24 mouse cellular contexts compared by ENCODE assay signal in the genomic region with DNA sequence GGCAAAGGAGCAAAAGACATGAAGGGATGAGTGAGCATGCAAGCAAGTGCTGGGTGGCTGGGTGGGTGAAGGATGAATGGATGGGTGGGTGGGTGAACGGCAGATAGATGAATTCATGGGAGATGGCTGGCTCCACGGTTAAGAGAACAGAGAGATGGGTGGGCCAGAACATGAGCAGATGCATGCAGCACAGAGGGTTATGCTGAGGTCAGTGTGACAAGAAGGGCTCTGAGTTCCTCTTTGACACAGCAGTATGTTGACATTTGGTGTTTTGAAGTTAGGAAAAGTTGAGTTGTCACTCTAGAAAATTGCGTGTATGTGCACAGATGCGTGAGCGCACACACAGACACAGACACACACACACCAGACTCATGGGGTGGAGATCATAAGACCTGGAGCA.
DNase-seq lines count a peak whose midpoint lies in the region; ATAC-seq lines count a peak whose summit lies in the region.
"Had no signal": no experiment of that assay in that cellular context is flagged by ENCODE, and none has a peak within 500 bp of the region (broad histone marks: within the 10 kb centered on the region; RNA-seq: fewer than 3 reads in every experiment).

No protein-coding gene starts in this region.

- H3K9ac ChIP-seq in heart, embryonic 12.5 days, result no peak overlapping the region
- H3K9ac ChIP-seq in hindbrain, embryonic 13.5 days, result no peak overlapping the region
- H3K9ac ChIP-seq: embryonic facial prominence, embryonic 15.5 days; heart, embryonic 13.5 days; hindbrain, embryonic 12.5 days had no signal

- WGBS in heart, embryonic 12.5 days, result 87% methylated on average over 5 of the region's 5 CpGs
- 96% methylated on average over 5 of the region's 5 CpGs for WGBS in hindbrain, embryonic 13.5 days

- peaks cover 31% of the 10 kb centered on the region for H3K27me3 ChIP-seq in megakaryocyte, embryonic 14.5 days (replicated peaks)
- no peaks in the 10 kb centered on the region for H3K27me3 ChIP-seq in splenic B cell, adult 2 months (ENCODE audit: control insufficient read depth, insufficient read depth, low read length, poor library complexity, severe bottlenecking)
- H3K27me3 ChIP-seq in heart, embryonic 12.5 days (replicated peaks), result no peaks in the 10 kb centered on the region
- H3K27me3 ChIP-seq in hindbrain, embryonic 13.5 days, result 0 out of 2 replicates have a peak, but pooled peaks cover 3% of the 10 kb centered on the region
- H3K27me3 ChIP-seq: embryonic facial prominence, embryonic 15.5 days; heart, embryonic 13.5 days had no signal

- no peak for ATAC-seq in heart, embryonic 12.5 days (ENCODE audit: insufficient number of reproducible peaks, low FRiP score)
- ATAC-seq in hindbrain, embryonic 13.5 days (ENCODE audit: low FRiP score), result no peak
- ATAC-seq: CD4-positive, CD25-positive, alpha-beta regulatory T cell, adult 4 months; forebrain, embryonic 14.5 days; hindbrain, postnatal 0 days had no signal

- H3K27ac ChIP-seq in brown adipose tissue, adult 24 weeks (replicated peaks; ENCODE audit: low read depth, low read length), result peak overlapping the region; percentile 13; the same call in 1 of the 2 replicates
- H3K27ac ChIP-seq in heart, embryonic 12.5 days (ENCODE audit: poor library complexity, severe bottlenecking), result no peak overlapping the region
- H3K27ac ChIP-seq in hindbrain, embryonic 13.5 days, result no peak overlapping the region
- H3K27ac ChIP-seq: embryonic facial prominence, embryonic 15.5 days; forebrain, embryonic 10.5 days; heart, embryonic 13.5 days; hindbrain, embryonic 12.5 days; hindbrain, postnatal 0 days had no signal

- intact Hi-C loops in left cerebral cortex, postnatal 36 days (cut with DNase I), result no loop called here

- H3K9me3 ChIP-seq in megakaryocyte, embryonic 14.5 days, result 0 out of 2 replicates have a peak, but pooled peaks cover 6% of the 10 kb centered on the region
- H3K9me3 ChIP-seq in heart, embryonic 12.5 days (replicated peaks), result no peaks in the 10 kb centered on the region
- no peaks in the 10 kb centered on the region for H3K9me3 ChIP-seq in hindbrain, embryonic 13.5 days
- H3K9me3 ChIP-seq: embryonic facial prominence, embryonic 15.5 days; forebrain, embryonic 10.5 days; G1E; heart, embryonic 13.5 days; hindbrain, embryonic 12.5 days had no signal

- H3K4me1 ChIP-seq in brown adipose tissue, adult 24 weeks (ENCODE audit: control insufficient read depth, insufficient read depth, insufficient read length, low read length), result peaks cover 6% of the 10 kb centered on the region
- H3K4me1 ChIP-seq in megakaryocyte, embryonic 14.5 days, result peaks cover 83% of the 10 kb centered on the region
- H3K4me1 ChIP-seq in heart, embryonic 12.5 days (replicated peaks), result peaks cover 24% of the 10 kb centered on the region
- H3K4me1 ChIP-seq in hindbrain, embryonic 13.5 days (replicated peaks), result peaks cover 25% of the 10 kb centered on the region

- no peak overlapping the region for H3K4me3 ChIP-seq in brown adipose tissue, adult 24 weeks (ENCODE audit: insufficient read depth, low read depth, low read length)
- H3K4me3 ChIP-seq in megakaryocyte, embryonic 14.5 days (replicated peaks), result peak overlapping the region; percentile 31
- H3K4me3 ChIP-seq in heart, embryonic 12.5 days, result no peak overlapping the region
- H3K4me3 ChIP-seq in hindbrain, embryonic 13.5 days, result no peak overlapping the region
- H3K4me3 ChIP-seq: embryonic facial prominence, embryonic 15.5 days; erythroblast, embryonic 14.5 days; forebrain, embryonic 10.5 days; heart, embryonic 13.5 days; hindbrain, embryonic 12.5 days had no signal

- H3K36me3 ChIP-seq in megakaryocyte, embryonic 14.5 days (replicated peaks; ENCODE audit: low read length), result peaks cover 2% of the 10 kb centered on the region
- H3K36me3 ChIP-seq in splenic B cell, adult 2 months (ENCODE audit: control insufficient read depth, insufficient read depth, low read length, poor library complexity, severe bottlenecking), result no peaks in the 10 kb centered on the region
- no peaks in the 10 kb centered on the region for H3K36me3 ChIP-seq in heart, embryonic 12.5 days
- no peaks in the 10 kb centered on the region for H3K36me3 ChIP-seq in hindbrain, embryonic 13.5 days
- H3K36me3 ChIP-seq: embryonic facial prominence, embryonic 15.5 days; forebrain, embryonic 10.5 days; G1E; heart, embryonic 13.5 days; hindbrain, embryonic 12.5 days had no signal

- H3K4me2 ChIP-seq in heart, embryonic 12.5 days, result no peak overlapping the region
- H3K4me2 ChIP-seq in hindbrain, embryonic 13.5 days, result no peak overlapping the region
- H3K4me2 ChIP-seq: embryonic facial prominence, embryonic 15.5 days; heart, embryonic 13.5 days; hindbrain, embryonic 12.5 days had no signal

- DNase-seq in lung, postnatal 36 days, result peak; percentile 45
- no peak for DNase-seq in lung, postnatal 4 days
- DNase-seq in splenic B cell, adult 2 months (ENCODE audit: low read depth, low spot score), result peak; percentile 33
- no peak for DNase-seq in left cerebral cortex, postnatal 36 days (ENCODE audit: low spot score in 2 of 2)
- DNase-seq: adrenal gland, postnatal 10 days; B cell, adult 2 months; cerebellum, adult 2 months; cerebellum, postnatal 14 days; embryo, embryonic 11 days; gastrocnemius, postnatal 14 days; heart, postnatal 4 days had no signal

Comparison
In these comparisons a context has a peak if more than half of its experiments do, and no peak if none do; other contexts are left out.
1. DNase-seq: peak in lung, postnatal 36 days (single experiment) and splenic B cell, adult 2 months (single experiment); none in lung, postnatal 4 days (0 of 2) and left cerebral cortex, postnatal 36 days (0 of 2).